Mouse (Mus musculus): ENCODE results near the gene Sorcs2. TPM values are rescaled to one million over a fixed set of nuclear protein-coding genes. Genes with fewer than 3 reads are reported as not detected.
A peak's percentile ranks its signal among the peaks of the same experiment; 100 is the strongest.

The Sorcs2 gene
- total RNA-seq, 2 experiments from 2014 or later, result 58.4 to 58.7 TPM

Small RNA genes lying within 50 kb of the gene (microRNA-seq; reads per million reads assigned to microRNA genes)
- gene Mir7689, result 641 reads per million, percentile 73 among the genes with 10 or more reads in this experiment

Other genes starting within 250 kb of the Sorcs2 start
- gene Psapl1, start 194.1 kb downstream of the Sorcs2 start, total RNA-seq (2021), result not detected
- 10 to 100 TPM; 21.8 to 22.6 TPM for gene Grpel1, start 66.9 kb upstream of the Sorcs2 start, total RNA-seq (2021)
- gene Tada2b, start 86.1 kb upstream of the Sorcs2 start, total RNA-seq (2021), result 10 to 100 TPM; 29.7 to 31.6 TPM
- 1 to 10 TPM; 1.4 TPM for gene Ccdc96, start 86.4 kb upstream of the Sorcs2 start, total RNA-seq (2021)
- gene Tbc1d14, start 195.1 kb upstream of the Sorcs2 start, total RNA-seq (2021), result 10 to 100 TPM; 89.7 to 95.6 TPM

Data from left cerebral cortex, postnatal 10 days (tissue).